Mouse (Mus musculus): Measurements from ENCODE around the gene Zfp524. TPM values are rescaled to one million over a fixed set of nuclear protein-coding genes. Genes with fewer than 3 reads are reported as not detected.

Zfp524 gene
- total and polyA plus RNA-seq, 2 experiments from 2014 or later, result 11.0 to 12.5 TPM

- Histone ChIP-seq H3K4me2 (ENCODE audit: low read depth, low read length) (peak overlapping the region; percentile 91), H3K36me3 (replicated peaks; ENCODE audit: control insufficient read depth, insufficient read depth, low read length) (peaks cover 29% of the 10 kb centered on the region), H3K9ac (replicated peaks; ENCODE audit: low read depth, low read length) (peak overlapping the region; percentile 97), H3K27ac (ENCODE audit: low read depth) (peak overlapping the region; percentile 97), H3K4me1 (ENCODE audit: control insufficient read depth, insufficient read depth) (peaks cover 14% of the 10 kb centered on the region), H3K27me3 (ENCODE audit: control insufficient read depth, insufficient read depth, low read length) (no peaks in the 10 kb centered on the region), H3K9me3 (replicated peaks; ENCODE audit: control insufficient read depth, low read length) (no peaks in the 10 kb centered on the region), H3K4me3 (ENCODE audit: low read depth, low read length) (peak overlapping the region; percentile 98)
- WGBS, result 44% methylated on average over 5 of the region's 5 CpGs
- TF ChIP-seq EP300 (IDR thresholded peaks at IDR 0.05; ENCODE audit: low read depth), result no peak
- no peak for TF ChIP-seq CTCF (IDR thresholded peaks at IDR 0.05; ENCODE audit: low read depth)
- ATAC-seq (ENCODE audit: insufficient read depth, low read depth) (no peak), DNase-seq (ENCODE audit: low spot score) (no peak)
These were observed 7.0 kb downstream of the Zfp524 start for GRCm38 (mm10) chr7:5021197-5021596.

GRCm38 (mm10) chr7:5029543-5029942, 15.3 kb downstream of the Zfp524 start:
- Histone ChIP-seq H3K4me3 (ENCODE audit: low read depth, low read length) (no peak overlapping the region), H3K27ac (ENCODE audit: low read depth) (no peak overlapping the region), H3K9me3 (replicated peaks; ENCODE audit: control insufficient read depth, low read length) (peaks cover 21% of the 10 kb centered on the region), H3K4me2 (ENCODE audit: low read depth, low read length) (no peak overlapping the region), H3K27me3 (ENCODE audit: control insufficient read depth, insufficient read depth, low read length) (no peaks in the 10 kb centered on the region), H3K9ac (replicated peaks; ENCODE audit: low read depth, low read length) (no peak overlapping the region), H3K4me1 (ENCODE audit: control insufficient read depth, insufficient read depth) (no peaks in the 10 kb centered on the region), H3K36me3 (replicated peaks; ENCODE audit: control insufficient read depth, insufficient read depth, low read length) (peaks cover 75% of the 10 kb centered on the region)
- no peak for DNase-seq (ENCODE audit: low spot score)
- 93% methylated on average over 22 of the region's 22 CpGs for WGBS
- ATAC-seq (ENCODE audit: insufficient read depth, low read depth), result no peak
- no peak for TF ChIP-seq CTCF (IDR thresholded peaks at IDR 0.05; ENCODE audit: low read depth)
- TF ChIP-seq EP300 (IDR thresholded peaks at IDR 0.05; ENCODE audit: low read depth), result no peak

GRCm38 (mm10) chr7:5029946-5030345, 15.7 kb downstream of the Zfp524 start:
- TF ChIP-seq EP300 (IDR thresholded peaks at IDR 0.05; ENCODE audit: low read depth), result no peak
- TF ChIP-seq CTCF (IDR thresholded peaks at IDR 0.05; ENCODE audit: low read depth), result no peak
- no peak for ATAC-seq (ENCODE audit: insufficient read depth, low read depth)

GRCm38 (mm10) chr7:5030554-5031275, 16.5 kb downstream of the Zfp524 start:
- H3K9me3 ChIP-seq (replicated peaks; ENCODE audit: control insufficient read depth, low read length), result peaks cover 21% of the 10 kb centered on the region

More at GRCm38 (mm10) chr7:5029946-5030345, 15.7 kb downstream of the Zfp524 start:
- peaks cover 21% of the 10 kb centered on the region for H3K9me3 ChIP-seq (replicated peaks; ENCODE audit: control insufficient read depth, low read length)
- H3K4me1 ChIP-seq (ENCODE audit: control insufficient read depth, insufficient read depth), result no peaks in the 10 kb centered on the region
- H3K36me3 ChIP-seq (replicated peaks; ENCODE audit: control insufficient read depth, insufficient read depth, low read length), result peaks cover 73% of the 10 kb centered on the region
- WGBS, result 89% methylated on average over 21 of the region's 21 CpGs
- H3K4me2 ChIP-seq (ENCODE audit: low read depth, low read length), result no peak overlapping the region
- no peak overlapping the region for H3K4me3 ChIP-seq (ENCODE audit: low read depth, low read length)
- H3K27ac ChIP-seq (ENCODE audit: low read depth), result no peak overlapping the region
- H3K9ac ChIP-seq (replicated peaks; ENCODE audit: low read depth, low read length), result no peak overlapping the region
- DNase-seq (ENCODE audit: low spot score), result no peak
- no peaks in the 10 kb centered on the region for H3K27me3 ChIP-seq (ENCODE audit: control insufficient read depth, insufficient read depth, low read length)

GRCm38 (mm10) chr7:5031496-5031895, 17.3 kb downstream of the Zfp524 start:
- ATAC-seq (ENCODE audit: insufficient read depth, low read depth) (no peak), DNase-seq (ENCODE audit: low spot score) (no peak)
- 82% methylated on average over 46 of the region's 46 CpGs for WGBS
- TF ChIP-seq EP300 (IDR thresholded peaks at IDR 0.05; ENCODE audit: low read depth) (no peak), CTCF (IDR thresholded peaks at IDR 0.05; ENCODE audit: low read depth) (no peak)
- H3K9me3 ChIP-seq (replicated peaks; ENCODE audit: control insufficient read depth, low read length), result peaks cover 21% of the 10 kb centered on the region
- H3K4me3 ChIP-seq (ENCODE audit: low read depth, low read length), result no peak overlapping the region
- H3K36me3 ChIP-seq (replicated peaks; ENCODE audit: control insufficient read depth, insufficient read depth, low read length), result peaks cover 82% of the 10 kb centered on the region
- H3K4me2 ChIP-seq (ENCODE audit: low read depth, low read length), result no peak overlapping the region
- H3K27ac ChIP-seq (ENCODE audit: low read depth), result no peak overlapping the region
- H3K4me1 ChIP-seq (ENCODE audit: control insufficient read depth, insufficient read depth), result no peaks in the 10 kb centered on the region
- H3K27me3 ChIP-seq (ENCODE audit: control insufficient read depth, insufficient read depth, low read length), result no peaks in the 10 kb centered on the region
- no peak overlapping the region for H3K9ac ChIP-seq (replicated peaks; ENCODE audit: low read depth, low read length)

More at GRCm38 (mm10) chr7:5030554-5031275, 16.5 kb downstream of the Zfp524 start:
- WGBS, result 85% methylated on average over 63 of the region's 63 CpGs
- Histone ChIP-seq H3K9ac (replicated peaks; ENCODE audit: low read depth, low read length) (no peak overlapping the region), H3K4me3 (ENCODE audit: low read depth, low read length) (no peak overlapping the region), H3K4me2 (ENCODE audit: low read depth, low read length) (no peak overlapping the region), H3K27me3 (ENCODE audit: control insufficient read depth, insufficient read depth, low read length) (no peaks in the 10 kb centered on the region), H3K27ac (ENCODE audit: low read depth) (no peak overlapping the region), H3K4me1 (ENCODE audit: control insufficient read depth, insufficient read depth) (no peaks in the 10 kb centered on the region), H3K36me3 (replicated peaks; ENCODE audit: control insufficient read depth, insufficient read depth, low read length) (peaks cover 79% of the 10 kb centered on the region)
- DNase-seq (ENCODE audit: low spot score) (no peak), ATAC-seq (ENCODE audit: insufficient read depth, low read depth) (no peak)
- TF ChIP-seq EP300 (IDR thresholded peaks at IDR 0.05; ENCODE audit: low read depth) (no peak), CTCF (IDR thresholded peaks at IDR 0.05; ENCODE audit: low read depth) (no peak)
